In the genomic region with DNA sequence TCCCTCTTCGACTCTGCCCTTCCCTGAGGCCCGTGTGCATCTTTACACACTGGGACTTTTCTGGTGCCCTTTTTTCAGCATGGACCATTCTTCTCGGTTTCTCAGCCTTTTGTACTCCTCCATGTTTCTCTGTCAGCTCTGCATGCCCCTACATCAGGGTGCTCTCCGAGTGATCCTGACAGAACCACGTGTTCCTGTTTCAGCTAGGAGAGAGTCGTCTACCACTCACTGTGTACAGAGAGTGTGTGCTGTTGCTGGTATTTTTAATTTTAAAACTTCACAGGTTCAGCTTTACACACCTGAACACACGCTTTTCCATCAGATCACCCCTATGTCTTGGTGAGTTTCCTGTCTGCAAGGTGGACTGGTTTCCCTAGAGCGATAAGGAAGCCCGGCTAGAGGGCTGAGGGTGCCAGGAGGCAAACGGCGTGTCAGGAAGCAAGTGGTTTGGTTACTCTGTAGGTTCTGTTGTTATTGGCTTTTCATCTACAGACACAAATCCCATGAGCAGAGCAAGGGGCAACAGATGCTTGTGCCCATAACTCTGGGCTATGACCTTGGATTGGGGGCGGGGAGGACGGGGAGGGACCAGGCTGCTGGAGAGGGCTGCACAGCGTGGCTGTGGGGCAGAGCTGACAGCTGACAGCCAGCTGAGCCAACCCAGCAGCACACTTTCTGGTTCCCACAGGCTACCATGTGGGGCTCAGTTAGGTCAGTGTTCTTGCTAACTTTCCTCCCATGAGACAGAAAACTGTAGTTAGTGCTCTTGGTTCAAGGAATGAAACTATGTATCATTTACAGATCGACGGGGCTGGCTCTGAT, we compare ENCODE assay signal across 7 mouse cellular contexts. TPM values are rescaled to one million over a fixed set of nuclear protein-coding genes. Genes with fewer than 3 reads are reported as not detected.
DNase-seq lines count a peak whose midpoint lies in the region; ATAC-seq and TF ChIP-seq lines count a peak whose summit lies in the region.

No protein-coding gene starts in this region.

- TF ChIP-seq CTCF in intestine, postnatal 0 days (IDR thresholded peaks at IDR 0.05; ENCODE audit: low read depth) = no peak
- no peak for TF ChIP-seq CTCF in thymus, adult 2 months (IDR thresholded peaks at IDR 0.05; ENCODE audit: borderline replicate concordance, control insufficient read depth, extremely low read depth, insufficient read depth, low read length, poor library complexity)

- 0 out of 2 replicates have a peak, but pooled peaks have one; percentile 7 for ATAC-seq in neural tube, embryonic 11.5 days (ENCODE audit: insufficient read depth, low FRiP score, low TSS enrichment)
- ATAC-seq in heart, embryonic 12.5 days (ENCODE audit: insufficient number of reproducible peaks, low FRiP score) = peak; percentile 34; the same call in 1 of the 2 replicates
- ATAC-seq in intestine, postnatal 0 days = no peak
- peak; percentile 23; the same call in 1 of the 2 replicates for ATAC-seq in stomach, embryonic 15.5 days (ENCODE audit: insufficient read depth, low FRiP score, low read depth)

- H3K27ac ChIP-seq in neural tube, embryonic 11.5 days (ENCODE audit: low read depth, low read length) = no peak overlapping the region
- H3K27ac ChIP-seq in heart, embryonic 12.5 days (ENCODE audit: poor library complexity, severe bottlenecking) = peak overlapping the region; percentile 75
- H3K27ac ChIP-seq in intestine, postnatal 0 days (ENCODE audit: low read depth, low read length) = no peak overlapping the region
- 0 out of 2 replicates have a peak overlapping the region, but pooled peaks have one; percentile 40 for H3K27ac ChIP-seq in stomach, embryonic 15.5 days
- no peak overlapping the region for H3K27ac ChIP-seq in thymus, adult 2 months (ENCODE audit: control insufficient read depth, insufficient read depth, low read length)

- no peaks in the 10 kb centered on the region for H3K27me3 ChIP-seq in neural tube, embryonic 11.5 days (ENCODE audit: control insufficient read depth, insufficient read depth, low read length)
- no peaks in the 10 kb centered on the region for H3K27me3 ChIP-seq in heart, embryonic 12.5 days (replicated peaks)
- H3K27me3 ChIP-seq in intestine, postnatal 0 days (replicated peaks; ENCODE audit: control insufficient read depth, insufficient read depth, low read length) = no peaks in the 10 kb centered on the region
- H3K27me3 ChIP-seq in stomach, embryonic 15.5 days (replicated peaks) = no peaks in the 10 kb centered on the region
- no peaks in the 10 kb centered on the region for H3K27me3 ChIP-seq in thymus, adult 2 months (ENCODE audit: control insufficient read depth, insufficient read depth, low read length)

- DNase-seq in neural tube, embryonic 11.5 days (ENCODE audit: low spot score) = peak; percentile 57
- DNase-seq in neural tube, embryonic 10.5 days (ENCODE audit: extremely low spot score, low spot score) = no peak
- DNase-seq in thymus, adult 2 months = no peak
- no peak for DNase-seq in ovary, postnatal 36 days (ENCODE audit: low spot score)

- H3K9ac ChIP-seq in neural tube, embryonic 11.5 days (ENCODE audit: low read length) = no peak overlapping the region
- peak overlapping the region; percentile 43 for H3K9ac ChIP-seq in heart, embryonic 12.5 days
- H3K9ac ChIP-seq in intestine, postnatal 0 days (ENCODE audit: low read depth, low read length) = no peak overlapping the region
- no peak overlapping the region for H3K9ac ChIP-seq in stomach, embryonic 15.5 days

- H3K36me3 ChIP-seq in neural tube, embryonic 11.5 days (ENCODE audit: control insufficient read depth, insufficient read depth, low read length) = no peaks in the 10 kb centered on the region
- H3K36me3 ChIP-seq in heart, embryonic 12.5 days = no peaks in the 10 kb centered on the region
- no peaks in the 10 kb centered on the region for H3K36me3 ChIP-seq in intestine, postnatal 0 days (ENCODE audit: control insufficient read depth, insufficient read depth)
- no peaks in the 10 kb centered on the region for H3K36me3 ChIP-seq in stomach, embryonic 15.5 days
- no peaks in the 10 kb centered on the region for H3K36me3 ChIP-seq in thymus, adult 2 months (ENCODE audit: control insufficient read depth, insufficient read depth, low read length)

- H3K4me1 ChIP-seq in neural tube, embryonic 11.5 days (ENCODE audit: control insufficient read depth, insufficient read depth, low read length) = peaks cover 5% of the 10 kb centered on the region; the same call in 1 of the 2 replicates
- H3K4me1 ChIP-seq in heart, embryonic 12.5 days (replicated peaks) = peaks cover 27% of the 10 kb centered on the region
- no peaks in the 10 kb centered on the region for H3K4me1 ChIP-seq in intestine, postnatal 0 days (replicated peaks; ENCODE audit: control insufficient read depth, insufficient read depth, low read length)
- H3K4me1 ChIP-seq in stomach, embryonic 15.5 days = 0 out of 2 replicates have a peak, but pooled peaks cover 5% of the 10 kb centered on the region
- H3K4me1 ChIP-seq in thymus, adult 2 months (replicated peaks; ENCODE audit: control insufficient read depth, insufficient read depth, low read length) = peaks cover 13% of the 10 kb centered on the region

- no peaks in the 10 kb centered on the region for H3K9me3 ChIP-seq in neural tube, embryonic 11.5 days (ENCODE audit: control insufficient read depth, low read length)
- peaks cover 3% of the 10 kb centered on the region; the same call in 1 of the 2 replicates for H3K9me3 ChIP-seq in heart, embryonic 12.5 days (replicated peaks)
- H3K9me3 ChIP-seq in intestine, postnatal 0 days (ENCODE audit: control insufficient read depth) = no peaks in the 10 kb centered on the region
- H3K9me3 ChIP-seq in stomach, embryonic 15.5 days = no peaks in the 10 kb centered on the region

- H3K4me2 ChIP-seq in neural tube, embryonic 11.5 days (ENCODE audit: low read depth) = no peak overlapping the region
- peak overlapping the region; percentile 49 for H3K4me2 ChIP-seq in heart, embryonic 12.5 days
- H3K4me2 ChIP-seq in intestine, postnatal 0 days (replicated peaks; ENCODE audit: low read depth) = peak overlapping the region; percentile 17; the same call in 1 of the 2 replicates
- 0 out of 2 replicates have a peak overlapping the region, but pooled peaks have one; percentile 10 for H3K4me2 ChIP-seq in stomach, embryonic 15.5 days

- 68% methylated on average over 16 of the region's 16 CpGs for WGBS in neural tube, embryonic 11.5 days
- 49% methylated on average over 16 of the region's 16 CpGs for WGBS in heart, embryonic 12.5 days
- 57% methylated on average over 16 of the region's 16 CpGs for WGBS in intestine, postnatal 0 days
- WGBS in stomach, embryonic 15.5 days = 54% methylated on average over 16 of the region's 16 CpGs
- WGBS in thymus, adult 2 months = 22% methylated on average over 16 of the region's 16 CpGs

- no peak for TF ChIP-seq POLR2A in thymus, adult 2 months (IDR thresholded peaks at IDR 0.05; ENCODE audit: control insufficient read depth, extremely low read depth, insufficient read depth, low read length, poor library complexity)

- no peak overlapping the region for H3K4me3 ChIP-seq in neural tube, embryonic 11.5 days (ENCODE audit: low read depth, low read length)
- no peak overlapping the region for H3K4me3 ChIP-seq in heart, embryonic 12.5 days
- H3K4me3 ChIP-seq in intestine, postnatal 0 days (ENCODE audit: low read depth, low read length) = no peak overlapping the region
- no peak overlapping the region for H3K4me3 ChIP-seq in stomach, embryonic 15.5 days (replicated peaks)
- H3K4me3 ChIP-seq in thymus, adult 2 months (ENCODE audit: control insufficient read depth, insufficient read depth, low read length) = no peak overlapping the region

RNA-seq across cellular contexts. Expression of a gene that starts 3.0 kb away (rescaled TPM):
- polyA plus RNA-seq in neural tube, embryonic 11.5 days (2014; fragmentation: Nextera tagmentation; extraction: Ambion mirVana) = 21.1 and 23.9 TPM in 2 replicates
- polyA plus RNA-seq in heart, embryonic 12.5 days (2016; fragmentation: Nextera tagmentation; extraction: Ambion mirVana) = 30.6 and 37.2 TPM in 2 replicates
- polyA plus RNA-seq in intestine, postnatal 0 days (2015; fragmentation: Nextera tagmentation; extraction: Ambion mirVana) = 5.1 and 5.5 TPM in 2 replicates
- polyA plus RNA-seq in stomach, embryonic 15.5 days (2015; fragmentation: Nextera tagmentation; extraction: Ambion mirVana) = 8.6 and 9.7 TPM in 2 replicates
- 9.3 and 9.8 TPM in 2 replicates for polyA plus RNA-seq in thymus, adult 2 months (2012; rRNA removed)

Comparison
In these comparisons a context has a peak if more than half of its experiments do, and no peak if none do; other contexts are left out.
1. H3K27ac ChIP-seq: peak in heart, embryonic 12.5 days (single experiment) and stomach, embryonic 15.5 days (single experiment); none in neural tube, embryonic 11.5 days (single experiment), intestine, postnatal 0 days (single experiment) and thymus, adult 2 months (single experiment).